Mouse (Mus musculus) stomach, embryonic 16.5 days (tissue): ENCODE data around the gene Wdr92. TPM values are rescaled to one million over a fixed set of nuclear protein-coding genes. Genes with fewer than 3 reads are reported as not detected.

ENCODE experiments used
- ATAC-seq: fragments of 200-750 bp; cut with Nextera tagmentation; 2 replicates; pipeline ENCODE4 v1.8.0; 2017; ENCODE audit warnings: moderate number of reproducible peaks, moderate TSS enrichment; ENCODE audit not compliant: insufficient read depth, low FRiP score
- H3K27ac ChIP-seq: fragments of 300-500 bp; sonication (generic); 2 replicates; pipeline ENCODE4 v1.5.1; 2014; ENCODE audit warnings: low read length
- H3K27me3 ChIP-seq: fragments of 300-500 bp; sonication (generic); 2 replicates; pipeline ENCODE4 v1.6.1; 2014; ENCODE audit warnings: low read length, control low read depth, mixed read lengths; ENCODE audit not compliant: control insufficient read depth, insufficient read depth
- H3K36me3 ChIP-seq: fragments of 300-500 bp; sonication (generic); 2 replicates; pipeline ENCODE4 v1.6.1; 2014; ENCODE audit warnings: low read length; ENCODE audit not compliant: control insufficient read depth, insufficient read depth
- H3K4me1 ChIP-seq: fragments of 300-500 bp; sonication (generic); 2 replicates; pipeline ENCODE4 v1.6.1; 2014; ENCODE audit warnings: low read length, control low read depth, mixed read lengths; ENCODE audit not compliant: control insufficient read depth, insufficient read depth
- H3K4me2 ChIP-seq: fragments of 300-500 bp; sonication (generic); 2 replicates; pipeline ENCODE4 v1.6.1; 2014; ENCODE audit warnings: low read depth, low read length, mixed read lengths
- H3K4me3 ChIP-seq: fragments of 300-500 bp; sonication (generic); replicated peaks from 2 replicates; pipeline ENCODE4 v1.5.1; 2014; ENCODE audit warnings: mild to moderate bottlenecking, low read length
- H3K9ac ChIP-seq: fragments of 300-500 bp; sonication (generic); 2 replicates; pipeline ENCODE4 v1.6.1; 2014; ENCODE audit warnings: low read length
- H3K9me3 ChIP-seq: fragments of 300-500 bp; sonication (generic); replicated peaks from 2 replicates; pipeline ENCODE4 v1.6.1; 2016; ENCODE audit warnings: low read length, control low read depth; ENCODE audit not compliant: control insufficient read depth
- WGBS: fragments of 180-500 bp; shearing (Covaris S2); extraction: QIAGEN DNeasy Blood & Tissue Kit; methylation state at CpG from one replicate; pipeline ENCODE4 v1.1.7; 2014; 5-methylcytosine and 5-hydroxymethylcytosine counted together
- polyA plus RNA-seq: library from polyadenylated mRNA; unstranded; fragments of >200 nt; fragmentation: Nextera tagmentation; extraction: Ambion mirVana; gene quantifications from 2 replicates; pipeline ENCODE4 v1.2.1, GENCODE M21; 2015

Gene Wdr92
- polyA plus RNA-seq, 1 experiment from 2014 or later, result 26.4 TPM

- H3K36me3 ChIP-seq, result no peaks in the 10 kb centered on the region
- H3K27me3 ChIP-seq, result no peaks in the 10 kb centered on the region
- no peaks in the 10 kb centered on the region for H3K4me1 ChIP-seq
- H3K9me3 ChIP-seq, result no peaks in the 10 kb centered on the region
- 14% methylated on average over 9 of the region's 9 CpGs for WGBS
- ATAC-seq, result peak; percentile 37; the same call in 1 of the 2 replicates
- H3K27ac ChIP-seq, result no peak overlapping the region
- no peak overlapping the region for H3K4me2 ChIP-seq
- no peak overlapping the region for H3K9ac ChIP-seq
- no peak overlapping the region for H3K4me3 ChIP-seq
These were observed 98.1 kb downstream of the Wdr92 start for GRCm38 (mm10) chr11:17279959-17280358.

Other genes starting within 250 kb of the Wdr92 start
- gene Fbxo48, start 230.7 kb upstream of the Wdr92 start, polyA plus RNA-seq, result 1.2 and 1.6 TPM in 2 replicates
- 30.8 and 31.4 TPM in 2 replicates for gene Cnrip1, start 130.5 kb upstream of the Wdr92 start, polyA plus RNA-seq
- 2.5 and 3.2 TPM in 2 replicates for gene Plek, start 129.7 kb upstream of the Wdr92 start, polyA plus RNA-seq
- gene Ppp3r1, start 22.8 kb upstream of the Wdr92 start, polyA plus RNA-seq, result 78.7 and 86.5 TPM in 2 replicates
- 63.6 and 70.0 TPM in 2 replicates for gene Pno1, start 29.5 kb downstream of the Wdr92 start, polyA plus RNA-seq
- 90.2 and 102 TPM in 2 replicates for gene C1d, start 75.5 kb downstream of the Wdr92 start, polyA plus RNA-seq